Mouse (Mus musculus): ENCODE measurements around the gene Dnajc5. TPM values are rescaled to one million over a fixed set of nuclear protein-coding genes. Genes with fewer than 3 reads are reported as not detected.

Dnajc5 gene
- polyA plus RNA-seq, 1 experiment from 2014 or later, result 245 TPM

DNA sequence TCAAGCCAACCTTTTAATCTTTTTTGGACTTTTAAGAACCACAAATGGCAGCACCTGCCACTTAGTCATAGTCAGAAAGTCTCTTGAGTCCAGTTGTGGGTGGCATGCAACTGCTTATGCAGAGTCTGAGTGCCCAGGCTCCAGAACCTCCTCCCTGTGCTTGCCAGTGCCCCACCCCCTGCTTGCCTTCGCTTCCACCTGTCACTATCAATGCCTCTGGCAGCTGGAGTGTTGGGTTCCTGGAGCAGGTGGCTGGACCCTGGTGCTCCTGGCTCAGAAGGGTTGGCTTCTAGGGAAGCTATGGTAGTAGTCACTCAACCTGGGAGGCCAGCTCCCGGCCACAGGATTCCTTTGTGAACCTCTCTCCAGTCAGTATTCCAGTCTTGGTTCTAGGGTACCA, 29.9 kb downstream of the Dnajc5 start:
- ATAC-seq (ENCODE audit: low read depth), result no peak
- H3K36me3 ChIP-seq (ENCODE audit: control insufficient read depth, insufficient read depth, low read length), result peaks cover 60% of the 10 kb centered on the region

GRCm38 (mm10) chr2:181553772-181554171, 33.5 kb downstream of the Dnajc5 start:
- Histone ChIP-seq H3K4me3 (ENCODE audit: low read depth, low read length) (no peak overlapping the region), H3K9me3 (ENCODE audit: control insufficient read depth, low read length) (no peaks in the 10 kb centered on the region), H3K4me1 (ENCODE audit: control insufficient read depth, insufficient read depth, low read length) (no peaks in the 10 kb centered on the region), H3K36me3 (ENCODE audit: control insufficient read depth, insufficient read depth, low read length) (peaks cover 40% of the 10 kb centered on the region), H3K4me2 (ENCODE audit: low read depth, low read length) (no peak overlapping the region), H3K9ac (replicated peaks; ENCODE audit: low read depth, low read length) (no peak overlapping the region), H3K27ac (ENCODE audit: low read depth, low read length) (no peak overlapping the region), H3K27me3 (ENCODE audit: control insufficient read depth, insufficient read depth, low read length) (no peaks in the 10 kb centered on the region)
- ATAC-seq (ENCODE audit: low read depth), result no peak

More for the DNA sequence above, 29.9 kb downstream of the Dnajc5 start:
- H3K4me3 ChIP-seq (ENCODE audit: low read depth, low read length), result no peak overlapping the region
- no peak overlapping the region for H3K9ac ChIP-seq (replicated peaks; ENCODE audit: low read depth, low read length)
- H3K27me3 ChIP-seq (ENCODE audit: control insufficient read depth, insufficient read depth, low read length), result no peaks in the 10 kb centered on the region
- no peak overlapping the region for H3K4me2 ChIP-seq (ENCODE audit: low read depth, low read length)
- H3K9me3 ChIP-seq (ENCODE audit: control insufficient read depth, low read length), result no peaks in the 10 kb centered on the region
- H3K4me1 ChIP-seq (ENCODE audit: control insufficient read depth, insufficient read depth, low read length), result no peaks in the 10 kb centered on the region
- no peak overlapping the region for H3K27ac ChIP-seq (ENCODE audit: low read depth, low read length)
- 100% methylated on average over 2 of the region's 2 CpGs for WGBS

- Histone ChIP-seq H3K27ac (ENCODE audit: low read depth, low read length) (no peak overlapping the region), H3K9ac (replicated peaks; ENCODE audit: low read depth, low read length) (no peak overlapping the region), H3K9me3 (ENCODE audit: control insufficient read depth, low read length) (no peaks in the 10 kb centered on the region), H3K4me3 (ENCODE audit: low read depth, low read length) (no peak overlapping the region), H3K4me1 (ENCODE audit: control insufficient read depth, insufficient read depth, low read length) (no peaks in the 10 kb centered on the region), H3K27me3 (ENCODE audit: control insufficient read depth, insufficient read depth, low read length) (no peaks in the 10 kb centered on the region), H3K36me3 (ENCODE audit: control insufficient read depth, insufficient read depth, low read length) (no peaks in the 10 kb centered on the region), H3K4me2 (ENCODE audit: low read depth, low read length) (no peak overlapping the region)
- ATAC-seq (ENCODE audit: low read depth), result no peak
- 94% methylated on average over 3 of the region's 3 CpGs for WGBS
These were observed 47.1 kb downstream of the Dnajc5 start for GRCm38 (mm10) chr2:181567338-181567737.

- no peak for ATAC-seq (ENCODE audit: low read depth)
- no peak overlapping the region for H3K27ac ChIP-seq (ENCODE audit: low read depth, low read length)
- no peaks in the 10 kb centered on the region for H3K27me3 ChIP-seq (ENCODE audit: control insufficient read depth, insufficient read depth, low read length)
- H3K9me3 ChIP-seq (ENCODE audit: control insufficient read depth, low read length), result no peaks in the 10 kb centered on the region
- no peak overlapping the region for H3K4me3 ChIP-seq (ENCODE audit: low read depth, low read length)
- H3K9ac ChIP-seq (replicated peaks; ENCODE audit: low read depth, low read length), result no peak overlapping the region
- no peaks in the 10 kb centered on the region for H3K36me3 ChIP-seq (ENCODE audit: control insufficient read depth, insufficient read depth, low read length)
- no peaks in the 10 kb centered on the region for H3K4me1 ChIP-seq (ENCODE audit: control insufficient read depth, insufficient read depth, low read length)
- no peak overlapping the region for H3K4me2 ChIP-seq (ENCODE audit: low read depth, low read length)
- 80% methylated on average over 7 of the region's 7 CpGs for WGBS
These were observed 48.2 kb downstream of the Dnajc5 start for GRCm38 (mm10) chr2:181568272-181569008.

GRCm38 (mm10) chr2:181569856-181570255, 49.6 kb downstream of the Dnajc5 start:
- no peak overlapping the region for H3K4me3 ChIP-seq (ENCODE audit: low read depth, low read length)
- H3K27me3 ChIP-seq (ENCODE audit: control insufficient read depth, insufficient read depth, low read length), result no peaks in the 10 kb centered on the region
- peak; percentile 22; the same call in 1 of the 2 replicates for ATAC-seq (ENCODE audit: low read depth)
- no peaks in the 10 kb centered on the region for H3K4me1 ChIP-seq (ENCODE audit: control insufficient read depth, insufficient read depth, low read length)
- WGBS, result 95% methylated on average over 10 of the region's 10 CpGs
- no peaks in the 10 kb centered on the region for H3K9me3 ChIP-seq (ENCODE audit: control insufficient read depth, low read length)
- no peak overlapping the region for H3K9ac ChIP-seq (replicated peaks; ENCODE audit: low read depth, low read length)
- no peak overlapping the region for H3K27ac ChIP-seq (ENCODE audit: low read depth, low read length)
- H3K4me2 ChIP-seq (ENCODE audit: low read depth, low read length), result no peak overlapping the region
- no peaks in the 10 kb centered on the region for H3K36me3 ChIP-seq (ENCODE audit: control insufficient read depth, insufficient read depth, low read length)

DNA sequence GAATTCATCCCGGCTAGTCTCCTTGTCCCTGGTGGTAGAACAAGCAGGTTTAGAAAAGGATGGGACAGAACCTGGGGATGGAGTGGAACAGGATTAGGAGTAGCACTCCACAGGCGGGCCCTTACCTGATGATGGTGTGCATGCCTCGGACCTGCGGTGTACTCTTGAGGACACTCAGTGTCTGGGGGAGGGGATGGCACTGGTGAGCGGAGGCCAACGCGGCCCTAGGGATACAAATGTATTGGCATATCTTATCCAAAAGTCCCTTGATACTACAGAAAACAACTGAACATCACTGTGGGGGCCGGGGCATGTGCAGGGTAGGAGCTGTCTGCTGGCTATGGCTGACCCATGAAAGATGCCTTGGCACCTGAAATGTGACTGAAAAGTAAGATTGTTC, 50.1 kb downstream of the Dnajc5 start:
- Histone ChIP-seq H3K4me1 (ENCODE audit: control insufficient read depth, insufficient read depth, low read length) (no peaks in the 10 kb centered on the region), H3K27me3 (ENCODE audit: control insufficient read depth, insufficient read depth, low read length) (no peaks in the 10 kb centered on the region), H3K9ac (replicated peaks; ENCODE audit: low read depth, low read length) (no peak overlapping the region), H3K27ac (ENCODE audit: low read depth, low read length) (no peak overlapping the region), H3K4me3 (ENCODE audit: low read depth, low read length) (no peak overlapping the region), H3K9me3 (ENCODE audit: control insufficient read depth, low read length) (no peaks in the 10 kb centered on the region), H3K4me2 (ENCODE audit: low read depth, low read length) (no peak overlapping the region), H3K36me3 (ENCODE audit: control insufficient read depth, insufficient read depth, low read length) (no peaks in the 10 kb centered on the region)
- 91% methylated on average over 8 of the region's 8 CpGs for WGBS
- peak; percentile 14; the same call in 1 of the 2 replicates for ATAC-seq (ENCODE audit: low read depth)

DNA sequence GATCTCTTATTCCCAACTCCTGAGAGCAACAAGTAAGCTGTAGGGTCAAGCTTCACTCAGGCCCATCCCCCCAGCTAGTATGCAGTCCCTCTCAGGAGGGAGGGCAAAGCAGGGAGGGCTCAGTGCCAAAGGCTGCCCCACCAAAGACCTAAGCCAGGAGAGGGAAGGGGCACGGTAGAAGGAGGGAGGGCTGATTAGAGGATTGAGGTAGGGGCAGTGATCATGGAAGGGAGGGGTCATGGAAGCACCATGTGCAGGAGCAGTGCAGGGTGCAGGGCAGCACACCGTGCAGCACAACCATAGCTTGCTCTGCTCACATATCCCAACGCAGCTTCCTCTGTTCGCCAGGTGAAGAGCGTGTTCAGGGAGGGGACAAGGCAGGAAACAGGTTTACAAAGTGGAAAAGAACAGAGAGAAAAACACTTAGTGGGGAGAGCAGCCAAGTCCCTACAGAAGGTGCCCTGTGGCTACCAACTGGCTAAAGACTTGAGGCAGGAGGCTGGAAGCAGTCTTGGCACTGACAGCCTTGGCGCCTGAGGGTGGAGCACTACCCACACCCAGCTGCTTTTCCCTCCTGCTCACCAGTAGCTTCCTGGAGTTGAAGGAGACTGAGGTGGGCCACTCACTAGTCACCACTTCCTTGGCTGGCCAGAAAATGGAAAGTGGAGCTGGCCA, 50.8 kb downstream of the Dnajc5 start:
- no peak for ATAC-seq (ENCODE audit: low read depth)
- Histone ChIP-seq H3K9ac (replicated peaks; ENCODE audit: low read depth, low read length) (no peak overlapping the region), H3K4me2 (ENCODE audit: low read depth, low read length) (no peak overlapping the region), H3K27me3 (ENCODE audit: control insufficient read depth, insufficient read depth, low read length) (no peaks in the 10 kb centered on the region), H3K36me3 (ENCODE audit: control insufficient read depth, insufficient read depth, low read length) (no peaks in the 10 kb centered on the region), H3K9me3 (ENCODE audit: control insufficient read depth, low read length) (no peaks in the 10 kb centered on the region), H3K27ac (ENCODE audit: low read depth, low read length) (no peak overlapping the region), H3K4me3 (ENCODE audit: low read depth, low read length) (no peak overlapping the region), H3K4me1 (ENCODE audit: control insufficient read depth, insufficient read depth, low read length) (no peaks in the 10 kb centered on the region)
- WGBS, result 70% methylated on average over 6 of the region's 6 CpGs

DNA sequence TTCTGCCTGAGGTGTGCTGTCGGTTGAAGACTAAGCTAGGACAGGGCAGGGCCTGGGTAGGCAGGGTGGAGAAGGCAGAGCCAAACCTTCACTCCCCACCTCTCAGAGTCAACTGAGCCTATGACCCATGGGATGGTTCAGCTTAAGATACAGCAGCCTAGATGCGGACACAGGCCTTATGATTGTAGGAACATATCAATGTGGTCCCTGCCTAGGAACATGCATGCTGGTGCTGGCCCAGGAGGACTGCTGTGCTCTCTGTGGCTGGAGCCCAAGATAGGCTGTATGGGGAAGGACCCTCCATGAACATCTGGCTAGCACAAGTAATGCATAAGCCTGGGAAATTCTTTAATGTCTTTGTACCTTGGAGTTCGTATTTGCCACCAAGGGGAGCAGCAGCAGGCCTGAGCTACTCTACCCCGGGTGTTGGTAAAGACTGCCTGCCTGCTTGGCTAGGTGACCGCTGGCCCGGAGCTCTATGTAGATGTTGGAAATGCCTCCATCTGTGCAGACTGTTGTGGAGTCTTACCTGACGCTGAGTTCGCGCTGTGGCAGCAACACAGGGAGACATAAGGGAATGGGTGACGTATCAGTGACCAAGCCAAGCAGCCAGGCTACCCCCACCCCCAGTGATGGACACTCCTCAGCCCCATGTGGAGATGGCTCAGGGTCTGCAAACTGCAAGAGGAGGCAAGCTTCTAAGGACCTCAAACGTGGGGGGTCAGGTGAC, 51.8 kb downstream of the Dnajc5 start:
- no peak overlapping the region for H3K4me2 ChIP-seq (ENCODE audit: low read depth, low read length)
- no peaks in the 10 kb centered on the region for H3K9me3 ChIP-seq (ENCODE audit: control insufficient read depth, low read length)
- no peaks in the 10 kb centered on the region for H3K36me3 ChIP-seq (ENCODE audit: control insufficient read depth, insufficient read depth, low read length)
- no peak overlapping the region for H3K4me3 ChIP-seq (ENCODE audit: low read depth, low read length)
- H3K27ac ChIP-seq (ENCODE audit: low read depth, low read length), result no peak overlapping the region
- WGBS, result 91% methylated on average over 11 of the region's 11 CpGs
- no peak overlapping the region for H3K9ac ChIP-seq (replicated peaks; ENCODE audit: low read depth, low read length)
- no peak for ATAC-seq (ENCODE audit: low read depth)
- H3K27me3 ChIP-seq (ENCODE audit: control insufficient read depth, insufficient read depth, low read length), result no peaks in the 10 kb centered on the region
- H3K4me1 ChIP-seq (ENCODE audit: control insufficient read depth, insufficient read depth, low read length), result peaks cover 5% of the 10 kb centered on the region
